Mouse (Mus musculus) left cerebral cortex, postnatal 14 days (tissue): ENCODE data around the gene Il11. TPM values are rescaled to one million over a fixed set of nuclear protein-coding genes. Genes with fewer than 3 reads are reported as not detected.

ENCODE experiments used
- DNase-seq, 2 experiments: peaks; one replicate each; pipeline ENCODE4 v3.0.0; 2021 to 2022; ENCODE audit warnings: low spot score in 2 of 2, mixed read lengths in 1 of 2
- intact Hi-C: fragments of 180-260 bp; cut with DNase I; formaldehyde crosslinking; loops from one replicate; pipeline ENCODE4 v1.15.1; 2025
- total RNA-seq, 2 experiments: library from RNA; stranded (reverse); gene quantifications; 2 replicates each; pipeline ENCODE4 v1.2.3; 2021

Gene Il11
- total RNA-seq, 2 experiments from 2014 or later, result 0.18 to 0.55 TPM

DNA sequence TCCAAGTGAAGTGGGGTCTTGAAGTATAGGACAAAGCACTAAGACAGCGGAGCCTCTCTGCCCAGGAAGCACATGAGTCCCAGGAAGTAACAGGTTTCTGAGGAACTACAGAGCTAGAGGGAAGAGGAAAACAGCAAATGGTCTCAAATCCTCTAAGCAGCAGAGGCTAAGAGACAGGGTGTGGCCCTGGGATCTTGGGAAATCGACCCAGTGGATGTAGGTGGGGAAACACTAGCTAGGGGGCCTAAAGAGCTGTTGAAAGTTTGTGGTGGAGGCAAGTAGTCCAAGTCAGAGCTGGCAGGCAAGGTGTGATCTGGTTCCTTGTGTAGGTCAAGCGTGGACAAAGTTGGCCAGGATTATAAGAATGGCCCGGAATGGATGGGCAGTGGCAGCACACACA, 34.3 kb downstream of the Il11 start:
- no peak for DNase-seq
- intact Hi-C loops, result no loop called here

DNA sequence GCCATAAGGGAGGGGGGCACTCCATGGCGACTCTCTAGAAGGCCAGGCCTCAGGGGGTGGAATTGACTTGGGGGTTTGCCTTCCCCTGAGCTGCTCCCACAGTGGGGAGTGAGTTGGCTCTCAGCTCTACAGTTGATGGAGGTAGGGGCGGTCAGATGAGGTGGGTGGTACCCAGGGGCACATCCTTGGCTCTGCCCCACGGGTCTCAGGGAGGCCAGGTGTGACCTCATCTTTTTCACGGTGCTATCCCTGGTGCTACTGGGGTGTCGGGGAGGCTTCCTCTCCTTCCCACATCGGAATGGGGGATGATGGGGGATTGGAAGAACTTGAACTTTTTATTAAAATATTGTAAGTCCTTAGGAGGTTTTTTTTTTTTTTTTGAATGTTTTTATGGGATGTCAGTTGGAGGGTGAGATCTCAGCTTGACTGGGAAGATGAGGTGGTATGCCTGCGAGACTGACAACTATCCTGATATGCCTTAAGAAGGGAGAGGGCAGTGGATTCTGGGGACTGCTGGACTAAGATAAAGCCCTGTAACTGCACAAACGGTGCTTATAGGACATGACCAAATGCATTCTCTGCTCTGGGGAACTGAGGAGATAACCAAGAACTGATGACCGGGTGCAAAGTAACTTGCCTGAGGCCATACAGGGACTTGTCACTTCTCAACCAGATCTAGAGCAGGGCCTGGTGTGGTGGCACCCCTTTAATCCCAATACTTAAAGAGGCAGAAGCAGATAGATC, 35.3 kb downstream of the Il11 start:
- intact Hi-C loops, result no loop called here
- no peak for DNase-seq

DNA sequence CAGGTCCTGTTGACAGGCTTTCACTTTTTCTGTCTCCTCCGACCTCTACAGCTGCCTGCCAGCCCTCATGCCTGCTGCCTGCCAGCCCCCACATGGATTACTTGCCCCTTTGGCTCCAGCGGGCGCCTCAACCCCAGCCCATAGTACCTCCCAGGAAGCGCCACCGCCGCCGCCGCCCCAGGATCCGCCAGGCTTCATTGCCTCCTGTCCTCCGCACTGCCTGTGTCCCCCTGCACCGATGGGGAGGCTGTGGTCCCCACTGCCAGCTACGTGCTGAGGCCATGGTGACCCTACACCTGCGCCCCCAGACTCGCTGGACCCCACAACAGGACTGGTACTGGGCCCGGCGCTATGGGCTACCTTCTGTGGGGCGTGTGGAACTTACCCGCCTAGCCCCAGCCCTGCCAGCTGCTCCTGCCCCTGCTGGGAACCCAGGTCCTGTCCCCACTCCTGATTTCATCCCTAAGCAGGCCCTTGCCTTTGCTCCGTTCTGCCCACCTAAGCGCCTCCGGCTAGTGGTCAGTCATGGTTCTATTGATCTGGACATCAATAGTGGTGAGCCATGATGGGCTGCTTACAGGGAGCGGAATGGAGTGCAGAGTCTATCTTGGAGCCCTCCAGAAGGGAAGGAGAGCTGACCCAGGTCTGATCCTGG, 36.2 kb downstream of the Il11 start:
- DNase-seq, result no peak
- intact Hi-C loops, result no loop called here

DNA sequence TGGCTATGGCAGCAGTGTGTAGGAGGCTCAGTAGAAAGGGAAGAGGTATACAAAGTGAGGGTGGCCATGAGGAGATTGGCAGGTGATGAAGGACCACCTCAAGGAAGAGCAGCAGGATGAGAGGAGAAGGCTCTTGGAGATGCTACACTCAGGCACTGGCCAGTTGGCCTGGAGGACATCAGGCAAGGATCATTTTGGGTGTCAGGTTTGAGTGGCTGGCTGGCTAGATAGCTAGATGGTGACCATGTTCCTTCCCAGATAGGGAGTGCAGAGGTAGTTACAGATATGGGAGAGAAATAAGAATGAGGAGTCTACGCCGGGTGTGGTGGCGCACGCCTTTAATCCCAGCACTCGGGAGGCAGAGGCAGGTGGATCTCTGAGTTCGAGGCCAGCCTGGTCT, 37.8 kb downstream of the Il11 start:
- no peak for DNase-seq
- intact Hi-C loops, result loop anchor here (5.0 kb wide), 1 partner anchor 47 kb away; the partner anchor contains the start of gene Rpl28

DNA sequence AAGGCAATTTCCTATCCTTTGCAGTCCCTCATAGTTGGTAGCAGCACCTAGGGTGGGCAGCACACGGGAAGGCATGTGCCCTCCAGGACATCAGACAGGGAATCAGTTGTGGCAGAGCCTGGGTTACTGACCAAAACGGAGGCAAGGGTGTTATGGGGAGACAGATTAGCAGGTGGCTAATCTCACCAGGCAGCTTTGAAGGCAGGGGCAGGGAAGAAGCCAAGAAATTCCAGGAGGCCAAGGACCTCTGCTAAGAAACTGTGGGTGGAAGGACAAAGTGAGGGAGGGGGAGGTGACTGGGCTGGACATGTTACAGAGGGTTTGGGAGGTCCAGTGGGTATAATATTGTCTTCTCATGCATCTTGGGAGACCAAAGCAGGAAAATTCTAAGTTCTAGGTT, 39.3 kb downstream of the Il11 start:
- DNase-seq, result no peak
- intact Hi-C loops, result loop anchor here (5.0 kb wide), 1 partner anchor 49 kb away; the partner anchor contains the start of gene Rpl28

DNA sequence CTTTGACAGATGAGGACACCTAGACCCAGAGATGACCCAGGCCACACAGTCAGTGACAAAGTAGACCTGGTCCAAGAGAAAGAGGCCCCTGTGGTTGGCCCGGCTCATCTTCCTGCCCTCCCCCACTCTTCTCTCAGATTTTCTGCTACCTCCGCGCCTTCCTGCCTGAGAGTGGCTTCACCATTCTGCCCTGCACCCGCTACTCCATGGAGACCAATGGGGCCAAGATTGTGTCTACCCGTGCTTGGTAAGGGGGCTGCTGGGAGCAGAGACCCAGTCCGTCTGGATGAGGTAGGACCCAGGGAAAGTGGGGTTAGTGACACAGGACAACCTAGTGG, 40.2 kb downstream of the Il11 start:
- DNase-seq, result no peak
- intact Hi-C loops, result loop anchor here (5.0 kb wide), 1 partner anchor 50 kb away; the partner anchor contains the start of gene Rpl28

DNA sequence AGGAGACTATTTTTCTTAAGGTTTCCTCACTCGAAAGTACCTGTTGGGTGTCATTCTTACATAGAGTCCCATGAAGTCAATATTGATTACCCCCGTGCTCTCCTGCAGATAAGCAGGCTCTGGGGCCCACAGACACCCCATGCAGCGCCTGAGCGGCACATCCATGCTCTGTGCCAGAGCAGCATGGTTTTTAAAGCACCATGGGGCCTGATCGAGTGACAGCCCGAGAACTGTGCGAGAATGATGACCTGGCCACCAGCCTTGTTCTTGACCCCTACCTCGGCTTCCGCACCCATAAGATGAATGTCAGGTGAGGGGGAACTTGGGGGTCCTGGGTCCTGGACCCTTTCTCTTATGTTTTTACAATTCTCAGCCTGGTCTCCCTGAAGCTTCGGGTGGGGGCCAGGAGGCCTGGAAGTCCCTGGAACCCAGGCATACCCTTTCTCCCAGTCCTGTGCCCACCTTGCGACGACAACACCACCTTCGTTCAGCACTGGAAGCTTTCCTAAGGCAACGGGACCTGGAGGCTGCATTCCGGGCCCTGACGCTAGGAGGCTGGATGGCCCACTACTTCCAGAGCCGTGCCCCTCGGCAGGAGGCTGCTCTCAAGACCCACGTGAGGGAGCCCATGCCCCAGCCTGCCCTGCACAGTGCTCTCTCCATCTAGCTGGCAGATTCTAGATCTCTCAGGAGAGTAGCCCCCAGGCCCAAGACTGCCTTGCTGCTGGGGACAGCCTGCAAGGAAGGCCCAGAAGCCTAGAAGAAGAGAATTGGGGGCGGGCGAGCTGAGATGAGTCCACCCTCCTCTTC, 40.8 kb downstream of the Il11 start:
- no peak for DNase-seq
- intact Hi-C loops, result loop anchor here (5.0 kb wide), 1 partner anchor 50 kb away; the partner anchor contains the start of gene Rpl28

DNA sequence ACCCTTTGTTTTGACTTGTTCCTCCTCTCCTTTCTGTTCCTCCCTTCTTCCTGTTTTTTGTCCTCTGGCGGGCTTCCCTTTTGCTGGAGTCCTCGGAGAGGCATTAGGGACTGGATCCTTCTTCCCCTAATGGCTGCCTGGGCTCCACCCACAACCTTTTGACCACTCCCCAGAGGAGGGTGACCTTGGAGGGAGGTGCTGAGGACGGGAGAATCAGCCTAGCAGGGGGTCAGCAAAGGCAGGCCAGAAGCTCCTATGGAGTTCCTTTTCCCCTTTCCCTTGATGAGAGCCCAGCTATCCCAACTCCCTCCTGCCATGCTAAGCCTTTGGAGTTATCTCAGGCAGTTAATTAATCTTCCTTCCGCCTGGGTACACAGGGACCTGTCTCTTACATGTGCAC, 41.5 kb downstream of the Il11 start:
- DNase-seq, result no peak
- intact Hi-C loops, result loop anchor here (5.0 kb wide), 1 partner anchor 51 kb away; the partner anchor contains the start of gene Rpl28

DNA sequence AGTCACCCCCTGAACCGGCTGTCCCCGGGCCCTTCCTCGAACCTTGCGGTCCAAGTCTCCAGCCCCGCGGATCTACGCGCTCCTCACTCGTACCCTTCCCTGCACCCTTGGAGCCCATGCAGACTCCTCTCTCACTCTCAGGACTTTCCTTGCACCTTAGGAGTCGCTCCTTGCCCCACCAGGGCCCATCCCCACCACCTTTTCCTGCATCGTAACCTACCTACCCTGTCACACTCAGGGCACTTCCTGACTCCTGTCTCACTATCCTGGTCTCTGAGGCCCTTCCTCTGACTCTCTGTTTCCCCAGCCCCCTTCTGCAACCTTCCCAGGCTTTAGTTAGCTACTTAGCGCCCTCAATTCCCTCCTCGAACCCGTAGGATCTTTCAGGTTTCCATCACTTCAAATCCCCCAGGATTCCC, 42.3 kb downstream of the Il11 start:
- intact Hi-C loops, result loop anchor here (5.0 kb wide), 1 partner anchor 52 kb away; the partner anchor contains the start of gene Rpl28
- DNase-seq, result no peak

DNA sequence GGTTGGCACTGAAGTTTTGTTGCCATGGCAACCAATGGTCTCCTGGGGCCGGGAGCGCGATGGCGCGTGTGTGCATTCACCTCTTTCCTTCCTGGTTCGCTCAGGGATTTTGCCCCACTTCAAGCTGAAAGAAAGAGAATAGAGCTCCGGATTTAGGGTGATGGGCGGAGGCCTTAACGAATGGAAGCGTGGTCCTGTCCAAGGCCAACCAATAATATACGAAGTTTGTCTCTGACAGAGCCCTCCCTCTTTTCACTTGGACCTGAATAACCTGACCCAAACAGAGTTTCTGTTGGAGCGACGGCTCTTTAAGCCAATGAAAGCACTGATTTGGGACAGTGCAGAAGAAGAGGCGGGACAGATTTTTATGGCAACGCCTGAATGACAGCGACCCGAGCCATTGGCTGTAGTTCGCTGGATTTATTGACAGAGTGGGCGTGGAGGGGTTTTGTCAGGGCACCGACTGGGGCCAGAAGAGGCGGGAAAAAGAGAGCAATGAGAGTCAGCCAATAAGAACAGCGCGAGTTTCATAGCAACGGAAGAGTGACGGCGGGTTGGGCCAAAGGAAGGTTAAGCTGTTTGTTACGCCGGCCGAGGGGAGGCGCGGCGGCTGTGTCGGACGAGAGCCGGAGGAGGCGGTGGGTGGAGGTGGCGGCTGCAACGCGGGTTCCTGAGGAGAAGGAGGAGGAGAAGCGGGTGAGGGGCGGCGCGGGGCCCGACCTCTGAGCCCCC, 42.9 kb downstream of the Il11 start, which contains the start of gene Kmt5c:
Gene Kmt5c, plus strand, starts transcription at position 572 of the 732 bp plus-strand sequence.
- DNase-seq, result peak; percentile 99 to 100
- intact Hi-C loops, result loop anchor here (5.0 kb wide), 1 partner anchor 53 kb away; the partner anchor contains the start of gene Rpl28

DNA sequence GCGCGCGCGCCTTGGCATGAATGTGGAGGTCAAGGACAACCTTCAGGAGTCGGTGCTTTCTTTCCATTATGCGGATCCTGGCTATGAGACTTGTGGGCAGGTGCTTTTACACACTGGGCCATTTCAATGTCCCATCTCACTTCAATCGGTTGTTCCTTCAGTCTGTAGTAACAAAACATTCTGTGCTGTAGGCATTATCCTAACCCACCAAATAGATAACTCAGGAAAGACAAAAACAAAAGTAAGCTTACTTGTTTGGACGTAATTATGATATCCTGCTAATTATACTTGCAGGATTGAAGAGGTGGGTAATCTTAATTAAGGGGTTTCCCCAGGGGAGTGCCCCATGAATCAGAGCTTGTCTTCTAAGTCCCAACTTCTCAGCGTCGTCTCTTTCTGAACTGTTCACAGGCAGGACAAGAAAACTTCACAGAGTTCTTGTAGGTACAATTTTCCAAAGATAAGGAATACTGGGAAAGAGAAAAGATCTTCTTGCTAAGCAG, 43.6 kb downstream of the Il11 start:
- intact Hi-C loops, result no loop called here
- no peak for DNase-seq

DNA sequence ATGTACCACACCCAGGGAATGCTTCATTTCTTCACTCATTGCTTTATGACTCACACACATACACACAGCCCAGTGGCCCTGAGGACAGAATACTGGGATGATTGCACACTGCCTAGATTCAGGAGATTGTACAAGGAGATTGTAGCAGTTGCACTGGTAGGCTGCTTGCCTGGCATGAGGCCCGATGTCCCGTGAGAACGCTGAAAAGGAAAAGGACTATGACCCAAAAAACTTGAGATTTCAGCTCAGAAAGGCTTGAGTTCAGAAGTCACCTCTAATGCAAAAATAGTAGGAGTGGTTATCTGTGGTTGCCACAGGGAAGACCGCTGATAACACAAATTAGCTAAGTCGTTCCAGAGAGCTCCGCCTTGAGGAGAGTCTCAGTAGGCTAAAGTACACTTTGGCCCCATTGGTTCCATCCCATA, 49.7 kb downstream of the Il11 start:
- intact Hi-C loops, result no loop called here

DNA sequence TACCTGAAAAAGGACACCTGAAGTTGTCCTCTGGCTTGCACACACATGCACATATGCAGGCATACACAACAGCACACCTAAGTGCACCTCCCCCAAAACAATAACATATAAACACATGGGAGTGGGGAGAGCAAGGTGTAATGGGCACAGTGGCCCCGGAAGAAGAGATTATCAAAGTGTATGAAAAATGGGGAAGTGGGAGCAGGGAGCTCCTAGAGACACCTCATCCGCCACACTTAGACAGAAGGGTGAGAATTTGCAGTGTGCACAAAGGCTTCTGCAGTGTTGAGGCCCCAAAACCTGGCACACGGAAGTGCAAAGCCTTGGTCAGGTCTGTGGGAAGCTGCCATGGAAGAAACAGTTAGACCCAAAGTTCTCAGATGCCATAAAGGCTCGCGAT, 51.6 kb downstream of the Il11 start:
- intact Hi-C loops, result no loop called here
- no peak for DNase-seq

More for the DNA sequence above, 49.7 kb downstream of the Il11 start:
- no peak for DNase-seq

DNA sequence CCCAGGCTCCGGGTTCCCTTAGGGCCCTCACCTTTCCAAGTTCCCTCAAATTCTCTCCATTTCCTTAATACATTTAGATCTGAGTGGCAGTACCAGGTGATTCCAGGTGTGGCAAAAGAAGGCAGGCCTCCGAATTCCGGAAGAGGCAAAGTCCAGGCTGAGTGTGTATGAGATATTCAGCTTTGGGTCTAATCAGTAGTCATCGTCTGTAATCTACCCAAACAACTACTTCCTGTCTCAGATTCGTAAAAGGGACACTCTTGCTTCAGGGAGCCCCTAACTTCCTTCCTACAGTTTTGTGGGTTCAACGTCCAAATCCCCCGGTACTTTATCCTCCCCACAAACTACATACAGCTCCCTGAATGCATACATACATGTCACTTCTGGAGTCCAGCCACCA, 57.5 kb downstream of the Il11 start, which contains the start of gene Tmem150b:
Gene Tmem150b, minus strand, starts transcription at position 81 of the 400 bp plus-strand sequence.
- no peak for DNase-seq

DNA sequence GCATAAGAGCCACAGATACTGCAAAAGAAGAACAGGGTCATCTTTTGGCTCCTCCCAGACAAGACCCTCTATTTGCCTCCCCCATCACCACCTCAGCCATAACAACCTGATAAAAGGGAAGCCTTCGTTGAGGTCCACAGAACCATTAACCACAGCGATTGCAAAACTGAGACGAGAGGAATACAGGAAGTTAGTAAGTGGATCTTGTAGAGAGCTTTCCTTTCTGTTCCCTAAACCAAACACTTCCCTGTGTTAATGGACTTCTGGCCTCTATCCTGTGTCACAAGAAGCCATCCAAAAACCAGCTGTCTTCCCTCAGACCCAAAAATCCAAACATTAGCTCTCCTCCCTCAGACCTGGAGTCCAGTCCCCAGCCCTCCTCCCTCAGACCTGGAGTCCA, 58.3 kb downstream of the Il11 start:
- no peak for DNase-seq
- intact Hi-C loops, result no loop called here

More for the DNA sequence above, 57.5 kb downstream of the Il11 start, which contains the start of gene Tmem150b:
- intact Hi-C loops, result no loop called here

DNA sequence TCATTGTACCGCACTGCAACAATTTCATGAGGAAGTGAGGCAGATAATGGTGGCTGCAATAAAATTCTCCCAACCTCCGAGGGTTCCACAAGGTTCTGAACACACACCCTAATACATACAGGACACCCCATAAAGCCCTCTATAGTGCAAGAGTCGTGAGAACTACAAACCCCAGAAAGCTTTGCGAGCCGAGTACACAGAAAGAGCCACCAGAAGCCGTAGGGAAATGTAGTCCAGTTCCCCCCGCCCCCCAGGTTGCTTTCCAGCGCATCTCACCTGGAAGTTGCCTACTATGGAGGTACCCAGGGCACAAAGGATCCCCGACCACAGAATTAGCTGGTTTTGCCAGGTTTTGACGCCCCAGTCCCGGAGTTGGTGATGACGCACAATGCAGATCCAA, 59.2 kb downstream of the Il11 start:
- intact Hi-C loops, result no loop called here
- peak in 1 of 2 experiments; percentile 44 for DNase-seq
